Mouse (Mus musculus): ENCODE measurements around the gene 1810055G02Rik.

1810055G02Rik gene

DNA sequence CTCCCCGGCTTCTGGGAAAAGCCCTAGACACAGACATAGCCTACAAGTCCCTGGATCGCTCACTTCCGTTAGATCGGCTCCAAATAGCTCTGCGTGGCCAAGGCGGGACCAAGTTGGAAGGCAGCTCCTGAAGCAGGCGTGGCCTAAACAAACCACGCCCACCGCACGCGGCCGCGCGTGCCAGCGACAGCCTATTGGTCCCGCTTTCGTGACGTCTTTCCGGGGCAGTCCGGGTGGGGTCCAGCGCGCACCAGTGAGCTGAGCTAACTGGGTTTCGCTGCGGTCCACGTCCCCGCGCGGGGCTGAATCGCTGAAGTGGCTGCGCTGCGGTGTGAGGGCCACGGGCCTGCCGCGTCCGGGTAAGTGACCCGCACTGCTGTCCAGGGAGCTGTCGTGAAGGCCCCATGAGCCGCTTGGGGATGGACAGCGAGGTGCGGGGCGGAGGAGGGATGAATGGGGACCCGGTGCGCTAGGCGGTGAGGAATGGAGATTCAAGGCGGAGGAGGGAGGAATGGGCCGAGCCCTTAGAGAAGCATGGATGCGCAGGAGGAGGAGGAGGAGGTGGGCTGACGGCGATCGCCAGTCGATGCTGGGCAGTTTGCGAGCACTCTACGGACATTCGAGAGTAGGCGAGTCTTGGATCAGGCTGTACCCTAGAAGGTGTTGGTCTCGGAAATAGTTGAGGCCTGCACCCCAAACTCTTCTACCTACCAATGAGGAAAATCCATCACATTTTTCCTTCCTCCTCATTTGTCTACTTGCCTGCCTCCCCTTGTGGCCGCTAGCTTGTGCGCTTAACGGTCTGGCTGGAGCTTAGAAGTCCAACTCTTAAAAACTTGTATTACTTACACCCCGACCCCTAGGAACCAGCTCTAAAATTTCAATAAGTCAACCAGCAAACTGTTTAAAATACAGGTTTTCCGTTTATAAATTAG, at the start of gene 1810055G02Rik:
TSS of gene 1810055G02Rik (plus strand) at position 216 of the 935 bp plus-strand sequence.
- peak; percentile 99 for DNase-seq (ENCODE audit: extremely low spot score, low spot score)

DNA sequence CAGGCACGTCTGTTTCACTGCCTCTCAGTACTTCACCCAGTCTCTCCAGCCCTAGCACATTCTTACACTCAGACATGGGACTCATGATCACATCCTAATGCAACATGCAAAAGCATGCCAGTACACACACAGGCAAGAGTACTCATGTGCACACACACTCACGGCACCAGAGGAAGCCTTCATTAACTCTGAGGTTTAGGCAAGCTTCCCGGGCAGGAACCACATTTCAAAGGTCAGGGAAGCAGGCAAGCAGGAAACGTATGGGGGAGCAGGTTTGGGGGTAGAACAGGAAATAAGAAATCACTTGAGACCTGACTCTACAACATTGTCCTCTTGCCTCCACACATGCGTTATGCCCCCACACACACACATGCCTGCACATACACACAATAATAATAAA, 42.6 kb upstream of the 1810055G02Rik start:
- DNase-seq (ENCODE audit: extremely low spot score, low spot score) = no peak

DNA sequence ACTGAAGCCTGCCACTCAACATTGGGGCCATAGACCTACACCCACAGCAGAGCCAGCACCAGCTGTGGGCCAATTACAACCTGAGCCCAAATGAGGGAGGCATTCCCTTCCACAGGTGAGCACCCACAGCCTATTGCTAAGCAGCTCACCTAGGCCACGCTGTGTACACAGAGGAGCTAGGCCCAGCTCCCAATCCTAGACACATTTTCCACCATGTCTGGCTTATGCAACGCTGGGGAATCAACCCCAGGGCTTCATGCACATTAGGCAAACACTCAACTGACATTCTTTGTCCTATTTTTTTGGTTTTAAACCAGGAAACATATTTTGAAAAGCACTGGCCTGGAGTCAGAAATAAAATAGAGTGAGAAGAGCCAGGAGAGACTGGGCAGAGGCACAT, 41.5 kb upstream of the 1810055G02Rik start:
- no peak for DNase-seq (ENCODE audit: extremely low spot score, low spot score)

DNA sequence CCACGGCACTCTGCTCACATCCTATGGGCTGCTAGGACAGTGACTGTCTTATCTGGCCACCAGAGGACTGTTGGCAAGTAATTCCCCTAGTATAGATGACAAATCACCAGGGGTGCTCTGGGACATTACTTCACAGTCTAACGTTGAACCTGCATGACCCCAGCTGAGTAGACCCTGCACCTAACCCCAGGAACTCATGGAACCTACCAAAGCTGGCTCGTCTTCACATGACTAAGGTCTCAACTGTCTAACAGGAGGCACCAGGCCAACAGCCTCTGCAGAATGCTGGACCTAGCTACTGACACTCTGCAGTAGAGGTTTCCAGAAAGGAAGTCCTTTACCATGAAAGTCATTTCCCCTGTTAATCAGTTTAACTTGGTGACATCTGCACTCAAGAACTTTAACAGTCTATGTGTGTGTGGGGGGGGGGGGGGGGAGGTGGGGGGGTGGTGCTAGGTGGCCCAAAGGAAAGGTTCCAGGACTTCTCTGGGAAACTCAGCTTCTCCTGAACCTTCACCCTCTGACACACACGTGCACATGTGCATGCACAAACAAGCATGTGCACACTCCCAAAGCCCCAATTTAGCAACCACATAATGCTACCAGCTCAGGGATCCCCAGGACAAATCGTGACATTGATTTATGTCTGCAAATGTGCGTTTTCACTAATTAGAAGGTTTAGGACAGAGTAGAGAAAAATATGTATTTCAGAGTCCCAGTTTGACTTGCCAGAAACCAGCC, 40.8 kb upstream of the 1810055G02Rik start:
- no peak for DNase-seq (ENCODE audit: extremely low spot score, low spot score)

DNA sequence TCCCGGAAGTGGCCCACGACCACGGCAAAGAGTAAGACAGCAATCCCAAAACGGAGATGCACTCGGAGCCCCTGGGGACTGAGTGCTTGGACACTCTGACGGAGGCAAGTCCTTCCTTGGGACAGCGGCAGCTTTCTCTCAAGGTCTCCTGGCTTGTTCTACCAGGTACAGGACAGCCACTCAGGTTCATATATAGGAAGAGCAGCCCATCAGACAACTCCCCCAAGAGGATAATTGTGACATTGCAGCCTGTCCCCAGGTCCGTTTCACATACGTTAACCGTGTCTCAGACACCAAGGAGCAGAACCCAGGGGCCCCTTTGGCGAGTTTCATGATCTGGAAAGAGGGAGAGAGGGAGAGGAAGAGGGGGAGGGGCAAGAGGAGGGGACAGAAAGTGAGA, 40.1 kb upstream of the 1810055G02Rik start:
- DNase-seq (ENCODE audit: extremely low spot score, low spot score) = no peak

DNA sequence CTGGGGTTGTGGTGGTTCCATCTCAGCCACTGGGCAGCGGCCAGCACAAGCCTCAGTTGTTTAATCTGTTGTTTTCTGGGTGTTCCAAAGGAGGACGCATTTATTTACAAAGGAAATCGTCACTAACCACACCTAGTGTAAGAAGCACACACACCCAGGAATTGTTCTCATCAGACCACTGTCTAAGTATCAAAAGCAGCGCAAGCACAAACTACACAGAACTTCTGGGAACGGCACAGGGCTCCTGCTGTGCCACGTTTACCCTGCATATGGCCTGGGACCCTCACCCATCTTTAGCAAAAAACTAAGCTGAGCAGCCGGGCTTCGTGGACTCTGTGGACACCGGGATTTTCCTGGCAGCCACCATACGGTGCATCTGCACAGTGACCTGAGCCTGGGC, 39.5 kb upstream of the 1810055G02Rik start:
- no peak for DNase-seq (ENCODE audit: extremely low spot score, low spot score)

DNA sequence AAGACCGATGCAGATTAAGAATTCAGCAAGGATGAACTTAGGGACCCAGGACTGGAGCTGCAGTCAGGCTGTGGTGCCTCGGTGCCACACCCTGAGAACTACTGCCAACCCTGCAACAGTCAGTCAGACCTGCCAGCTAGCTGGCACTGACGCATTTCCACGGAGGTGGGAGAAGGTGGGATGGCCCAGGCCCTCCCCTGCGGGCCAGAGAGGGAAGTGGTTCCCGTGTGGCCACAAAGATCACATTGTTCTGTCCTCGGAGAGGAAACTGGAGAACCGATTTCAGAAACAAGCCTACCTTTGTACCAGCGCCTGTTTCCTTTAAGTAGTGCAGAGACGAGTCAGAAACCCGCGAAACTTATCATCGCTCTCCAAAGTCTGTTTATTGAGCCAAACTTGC, 39.0 kb upstream of the 1810055G02Rik start:
- no peak for DNase-seq (ENCODE audit: extremely low spot score, low spot score)

DNA sequence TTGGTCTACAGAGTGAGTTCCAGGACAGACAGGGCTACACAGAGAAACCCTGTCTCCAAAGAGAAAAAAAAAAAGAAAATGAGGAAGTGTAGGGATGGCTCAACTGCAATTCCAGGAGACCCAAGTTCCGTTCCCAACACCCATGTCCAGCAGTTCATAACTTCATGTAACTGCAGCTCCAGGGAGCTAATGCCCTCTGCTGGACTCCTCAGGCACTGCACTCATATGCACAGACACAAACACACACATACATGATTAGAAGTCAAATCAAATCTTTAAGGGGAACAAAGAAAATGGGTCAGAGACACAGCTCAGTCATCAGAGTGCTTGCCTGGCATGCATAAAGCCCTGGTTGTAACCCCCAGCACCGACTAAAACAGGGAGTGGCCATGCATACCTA, 34.9 kb upstream of the 1810055G02Rik start:
- DNase-seq (ENCODE audit: extremely low spot score, low spot score) = no peak

DNA sequence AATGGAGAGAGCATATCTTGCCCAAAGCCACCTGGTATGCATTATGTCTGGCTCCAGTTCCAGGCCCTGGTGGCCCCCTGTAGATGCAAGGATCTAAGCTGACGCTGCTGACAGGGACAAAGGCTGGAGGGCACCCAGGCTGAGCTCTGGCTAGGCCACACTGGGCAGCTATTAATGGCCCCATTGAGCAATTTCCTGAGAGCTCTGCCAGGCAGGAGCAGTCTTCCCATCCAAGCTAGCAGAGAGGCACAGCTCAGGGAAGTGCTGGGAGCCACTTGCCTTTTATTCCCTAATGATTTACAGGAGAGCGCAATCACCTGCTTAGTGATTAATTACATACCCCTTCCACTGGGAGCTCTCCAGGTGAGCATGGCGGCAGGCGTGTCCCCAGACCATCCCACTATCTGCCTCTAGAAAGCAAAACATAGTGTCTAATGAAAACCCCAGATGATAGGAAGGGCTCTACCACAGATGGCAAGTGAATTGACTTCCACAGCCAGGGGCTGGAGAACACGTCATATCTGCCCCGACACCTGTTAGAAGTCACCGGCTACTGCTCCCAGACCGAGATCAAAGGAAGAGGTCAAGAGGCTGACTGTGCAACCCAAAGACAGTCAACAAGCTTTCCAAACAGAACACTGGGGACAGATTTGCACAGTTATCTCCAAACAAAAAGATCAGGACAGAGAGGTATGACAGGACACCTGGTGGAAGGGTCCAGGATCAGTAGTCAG, 33.8 kb upstream of the 1810055G02Rik start:
- no peak for DNase-seq (ENCODE audit: extremely low spot score, low spot score)

DNA sequence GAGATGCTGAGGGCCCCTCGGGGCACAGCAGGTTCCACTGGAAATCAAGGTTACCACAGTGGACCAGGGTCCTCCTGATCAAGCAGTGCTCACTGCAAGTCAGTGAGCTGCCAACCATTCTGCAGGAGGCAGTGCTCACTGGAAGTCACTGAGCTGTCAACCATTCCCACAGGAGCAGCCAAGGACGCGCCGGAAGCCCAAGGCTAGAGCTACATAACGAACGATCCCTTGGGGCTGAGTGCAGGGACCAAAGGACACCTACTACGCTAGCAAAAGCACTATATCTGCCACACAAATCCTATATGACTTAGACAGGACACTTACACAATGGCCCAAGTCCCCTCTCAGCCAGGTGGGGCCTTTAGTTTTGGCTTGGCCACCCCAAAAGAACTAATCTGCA, 27.4 kb upstream of the 1810055G02Rik start:
- no peak for DNase-seq (ENCODE audit: extremely low spot score, low spot score)

DNA sequence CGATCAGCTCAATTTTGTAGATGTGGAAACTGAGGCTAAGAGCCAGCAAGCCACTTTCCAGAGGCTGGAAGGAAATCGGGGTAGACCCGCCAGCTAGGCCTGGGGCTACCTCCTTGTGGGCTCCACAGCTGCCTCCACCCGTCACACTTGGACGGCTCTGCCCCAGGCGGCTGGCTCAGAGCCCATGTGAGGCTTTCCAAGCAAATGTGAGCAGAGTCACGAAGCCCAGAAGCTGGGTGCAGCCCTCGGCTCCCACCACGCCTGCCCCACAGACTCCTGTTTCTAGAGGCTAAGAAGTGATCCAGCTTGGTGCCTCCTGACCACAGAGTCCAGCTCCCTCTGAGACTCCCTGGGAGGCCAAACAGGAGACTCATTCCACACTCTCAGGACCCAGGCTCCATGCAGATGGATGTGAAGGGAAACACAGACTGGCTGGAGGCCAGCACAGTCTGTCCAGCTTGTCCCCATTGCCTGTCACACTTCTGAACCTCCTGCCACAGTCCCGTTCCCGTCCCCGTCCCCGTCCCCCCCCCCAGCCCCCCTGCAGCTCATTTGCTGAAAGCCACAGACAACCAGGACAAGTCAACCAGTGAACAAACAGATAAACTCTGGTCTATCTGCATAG, 26.7 kb upstream of the 1810055G02Rik start:
- no peak for DNase-seq (ENCODE audit: extremely low spot score, low spot score)

DNA sequence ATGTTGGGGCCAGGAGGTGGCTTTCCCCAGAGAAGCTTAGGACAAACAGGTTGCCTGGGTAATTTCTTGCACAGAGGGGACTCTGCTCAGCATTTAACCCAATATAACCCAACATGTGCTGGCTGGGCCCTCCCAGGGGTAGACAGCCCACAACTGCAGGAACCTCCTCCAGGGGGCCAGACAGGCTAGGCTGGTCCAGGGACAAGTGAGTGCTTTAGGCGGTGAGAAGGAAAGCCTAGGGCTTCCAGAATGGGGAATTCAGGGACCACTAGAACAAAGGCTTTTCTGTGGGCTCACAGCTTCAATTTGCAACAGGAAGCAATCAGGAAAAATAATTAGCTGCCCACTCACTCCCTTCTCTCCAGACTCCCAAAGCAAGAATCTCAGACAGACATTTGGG, 23.7 kb upstream of the 1810055G02Rik start:
- peak; percentile 24 for DNase-seq (ENCODE audit: extremely low spot score, low spot score)

DNA sequence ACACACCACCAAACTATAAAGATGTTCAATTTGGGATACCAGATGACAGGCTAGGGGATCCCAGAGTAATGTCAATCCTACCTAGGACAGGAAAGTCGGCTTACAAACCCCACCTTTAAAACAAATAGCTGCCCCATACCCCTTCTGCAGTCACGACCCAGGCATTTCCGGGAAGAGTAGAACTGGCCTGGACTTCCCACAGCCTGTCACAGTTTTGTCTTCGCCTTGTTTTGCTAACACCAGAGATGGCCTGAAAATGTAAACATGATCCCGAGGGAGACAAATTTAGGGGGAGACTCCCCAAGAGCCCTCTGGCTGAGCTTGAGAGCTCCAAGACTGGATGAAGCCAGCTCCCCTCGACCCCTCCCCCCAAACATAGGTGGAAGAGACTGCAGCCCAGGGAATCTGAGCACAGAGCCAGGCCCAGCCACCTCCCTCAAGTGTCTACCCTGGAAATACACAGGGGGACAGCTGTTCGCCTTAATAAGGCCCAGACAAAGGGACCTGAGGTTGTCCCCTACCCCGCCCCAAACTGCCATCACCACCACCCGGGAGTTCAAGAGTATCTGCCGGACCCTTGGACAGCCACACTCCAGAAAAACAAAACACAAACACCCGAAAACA, 23.0 kb upstream of the 1810055G02Rik start:
- DNase-seq (ENCODE audit: extremely low spot score, low spot score) = peak; percentile 48

DNA sequence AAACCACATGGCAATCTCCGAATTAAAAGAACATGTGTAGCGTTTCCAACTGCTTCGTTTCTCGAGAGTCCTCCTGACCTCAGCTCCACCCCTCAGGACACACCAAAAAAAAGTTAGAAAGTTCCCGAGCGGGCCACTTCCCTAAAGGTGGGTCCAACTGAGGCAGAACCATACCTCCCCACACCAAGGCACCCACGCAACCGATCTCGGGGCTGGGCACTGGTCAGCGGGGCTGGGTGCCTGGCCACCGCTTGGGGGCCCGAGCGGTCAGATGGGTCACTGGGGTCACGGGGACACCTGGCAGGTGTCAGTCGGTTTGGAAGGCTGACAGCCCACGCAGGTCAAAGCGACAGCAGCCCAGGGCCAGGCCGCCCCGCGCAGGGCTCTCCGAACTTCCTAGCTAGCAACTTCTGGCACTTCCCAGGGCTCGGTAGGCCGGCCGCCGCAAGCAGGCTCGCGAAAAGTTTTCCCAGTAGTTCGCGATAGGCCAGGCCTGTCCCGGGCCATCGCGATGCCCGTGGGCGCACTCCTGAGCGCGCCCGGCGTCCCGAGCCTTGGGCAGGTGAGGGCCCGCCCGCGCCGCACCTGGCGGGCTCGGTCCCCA, 22.4 kb upstream of the 1810055G02Rik start:
- peak; percentile 57 for DNase-seq (ENCODE audit: extremely low spot score, low spot score)

DNA sequence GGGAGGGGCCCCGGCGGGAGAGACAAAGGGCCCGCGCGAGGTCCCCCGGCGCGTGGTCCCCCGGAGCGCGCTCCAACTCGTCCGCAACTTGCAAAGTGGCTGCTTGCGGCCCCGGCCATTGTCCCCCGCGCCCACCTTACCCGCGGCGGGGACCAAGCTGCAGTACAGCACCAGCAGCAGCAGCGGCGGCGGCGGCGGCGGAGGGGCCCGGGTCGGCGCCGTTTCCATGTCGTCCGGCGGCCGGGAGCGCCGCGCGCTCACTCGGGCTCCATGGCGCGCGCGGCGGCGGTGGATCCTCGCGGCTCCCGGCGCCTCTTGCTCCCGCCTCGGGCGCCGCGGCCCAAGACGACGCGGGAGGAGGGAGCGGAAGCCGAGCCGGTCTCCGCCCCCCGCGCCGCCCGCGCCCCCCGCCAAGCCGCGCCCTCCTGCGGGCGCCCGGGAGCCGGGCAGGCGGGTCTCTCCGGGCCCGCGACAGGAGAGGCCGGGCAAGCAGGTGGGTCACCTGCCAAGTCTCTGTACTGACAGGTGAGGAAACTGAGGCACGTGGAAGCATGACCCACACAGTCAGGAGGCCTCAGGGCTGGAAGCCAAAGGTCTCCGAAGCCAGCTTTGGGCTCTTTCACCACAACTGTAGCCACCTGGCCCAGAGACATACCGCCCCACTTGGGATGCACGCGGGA, 21.7 kb upstream of the 1810055G02Rik start, which contains the start of gene Lrp5:
TSS of gene Lrp5 (minus strand) at position 350 of the 680 bp plus-strand sequence.
- DNase-seq (ENCODE audit: extremely low spot score, low spot score) = peak; percentile 54

DNA sequence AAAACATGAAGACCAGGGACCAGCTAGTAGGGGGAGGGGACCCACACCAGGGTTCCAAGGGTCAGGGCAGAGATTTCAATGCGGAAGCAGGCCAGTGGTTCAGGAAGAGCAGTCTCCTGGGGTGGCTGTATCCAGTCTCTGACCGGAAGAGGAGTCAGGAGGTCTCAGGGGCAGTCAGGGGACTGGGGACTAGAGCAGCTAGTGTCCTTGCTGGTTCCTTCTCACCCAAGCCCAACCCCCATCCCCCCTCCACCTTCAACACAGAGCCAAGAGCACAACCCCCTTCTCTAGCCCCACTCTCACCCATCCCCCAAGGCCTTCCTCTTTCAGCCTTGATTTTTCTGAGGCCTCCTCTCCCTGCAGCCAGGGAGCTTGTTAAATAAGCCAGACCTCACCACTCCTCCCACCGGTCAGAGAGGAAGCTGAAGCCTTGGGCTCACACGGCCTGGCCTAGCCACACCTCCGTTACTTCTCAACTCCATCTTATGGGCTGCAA, 20.4 kb upstream of the 1810055G02Rik start:
- peak; percentile 27 for DNase-seq (ENCODE audit: extremely low spot score, low spot score)

DNA sequence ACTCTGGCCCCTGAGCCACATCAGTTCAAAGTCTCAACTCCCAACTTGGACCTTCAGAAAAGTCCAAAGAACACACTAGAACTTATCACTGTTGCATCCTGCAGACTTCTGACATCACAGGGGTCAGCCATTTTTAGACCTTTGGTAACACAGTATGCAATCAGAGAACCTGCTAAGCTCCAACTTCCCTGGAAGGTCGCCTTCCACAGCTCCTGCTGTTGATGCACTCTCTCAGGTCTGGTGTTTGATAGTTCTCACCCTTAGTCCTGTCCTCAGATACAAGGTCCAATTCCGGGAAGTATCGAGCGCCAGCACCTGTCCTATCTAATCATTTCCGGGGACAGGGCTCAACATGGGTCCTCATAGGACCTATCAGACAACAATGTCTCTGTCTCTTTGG, 16.8 kb upstream of the 1810055G02Rik start:
- DNase-seq (ENCODE audit: extremely low spot score, low spot score) = no peak

DNA sequence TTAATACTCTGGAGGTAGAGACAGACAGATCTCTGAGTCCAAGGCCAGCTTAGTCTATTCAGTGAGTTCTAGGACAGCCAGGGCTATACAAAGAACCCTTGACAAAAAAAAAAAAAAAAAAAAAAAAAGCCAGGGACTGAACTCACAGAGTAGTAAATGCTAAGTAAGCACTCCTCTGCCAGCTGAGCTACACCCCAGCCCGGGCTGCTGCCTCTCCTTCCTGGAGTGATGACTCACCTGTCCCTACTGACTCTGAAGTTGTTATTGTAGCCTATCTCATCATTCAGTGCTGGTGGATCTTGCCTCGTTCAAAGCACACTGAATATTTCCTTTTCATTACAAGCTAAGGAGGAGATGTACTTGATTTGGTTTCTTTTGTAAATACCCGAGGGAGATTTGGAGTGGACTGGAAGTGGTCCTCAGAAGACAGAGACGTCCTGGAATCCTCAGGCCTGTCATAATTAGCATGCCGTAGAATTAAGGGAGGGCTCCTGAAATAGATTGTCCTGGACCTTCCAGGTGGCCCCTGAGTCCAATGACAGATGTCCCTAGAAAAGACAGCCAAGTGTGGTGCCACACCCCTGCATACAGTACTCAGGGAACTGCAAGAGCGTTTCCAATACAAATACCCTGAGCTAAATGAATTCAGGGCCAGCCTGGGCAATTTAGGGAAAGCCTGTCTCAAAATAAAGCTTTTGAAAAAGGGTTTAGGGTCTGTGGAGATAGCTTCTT, 15.5 kb upstream of the 1810055G02Rik start:
- no peak for DNase-seq (ENCODE audit: extremely low spot score, low spot score)

DNA sequence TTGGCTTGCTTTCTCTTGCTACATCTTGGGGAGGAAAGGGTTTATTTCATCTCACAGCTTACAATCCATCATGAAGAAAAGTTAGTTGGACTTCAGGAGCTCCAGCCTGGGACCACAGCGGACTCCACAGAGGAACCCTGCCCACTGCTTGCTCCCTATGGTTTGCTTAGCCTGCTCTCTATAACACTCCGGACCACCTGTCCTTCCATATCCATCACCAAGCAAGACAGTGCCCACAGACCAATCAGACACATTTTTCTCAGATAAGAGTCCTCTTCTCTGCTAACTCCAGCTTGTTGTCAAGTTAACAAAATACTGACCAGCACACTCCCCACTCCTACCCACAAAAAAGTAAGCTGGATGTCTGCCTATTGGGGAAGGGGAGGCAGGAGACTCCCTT, 13.6 kb upstream of the 1810055G02Rik start:
- DNase-seq (ENCODE audit: extremely low spot score, low spot score) = no peak
